Mouse (Mus musculus) forebrain, embryonic 13.5 days (tissue): ENCODE data around the gene Rbbp6. TPM values are rescaled to one million over a fixed set of nuclear protein-coding genes. Genes with fewer than 3 reads are reported as not detected.
A peak's percentile ranks its signal among the peaks of the same experiment; 100 is the strongest.

Source experiments
- ATAC-seq: fragments of 200-750 bp; cut with Nextera tagmentation; 2 replicates; pipeline ENCODE4 v1.8.0; 2017
- H3K27ac ChIP-seq: fragments of 300-500 bp; sonication (generic); 2 replicates; pipeline ENCODE4 v1.5.1; 2015; ENCODE audit warnings: inconsistent platforms, mild to moderate bottlenecking, moderate library complexity
- H3K27me3 ChIP-seq: fragments of 300-500 bp; sonication (generic); 2 replicates; pipeline ENCODE4 v1.6.1; 2015; ENCODE audit warnings: mild to moderate bottlenecking, inconsistent platforms
- H3K36me3 ChIP-seq: fragments of 300-500 bp; sonication (generic); 2 replicates; pipeline ENCODE4 v1.6.1; 2015; ENCODE audit warnings: mild to moderate bottlenecking, inconsistent platforms; ENCODE audit not compliant: poor library complexity, severe bottlenecking
- H3K4me1 ChIP-seq: fragments of 300-500 bp; sonication (generic); 2 replicates; pipeline ENCODE4 v1.6.1; 2015; ENCODE audit warnings: inconsistent platforms
- H3K4me2 ChIP-seq: fragments of 300-500 bp; sonication (generic); 2 replicates; pipeline ENCODE4 v1.6.1; 2015; ENCODE audit warnings: inconsistent platforms, mild to moderate bottlenecking, moderate library complexity
- H3K4me3 ChIP-seq: fragments of 300-500 bp; sonication (generic); 2 replicates; pipeline ENCODE4 v1.5.1; 2015; ENCODE audit warnings: mild to moderate bottlenecking, inconsistent platforms
- H3K9ac ChIP-seq: fragments of 300-500 bp; sonication (generic); 2 replicates; pipeline ENCODE4 v1.6.1; 2015; ENCODE audit warnings: mild to moderate bottlenecking, inconsistent platforms
- H3K9me3 ChIP-seq: fragments of 300-500 bp; sonication (generic); replicated peaks from 2 replicates; pipeline ENCODE4 v1.6.1; 2016; ENCODE audit warnings: inconsistent platforms
- WGBS: fragments of 180-500 bp; shearing (Covaris S2); methylation state at CpG from one replicate; pipeline ENCODE4 v1.1.7; 2015; 5-methylcytosine and 5-hydroxymethylcytosine counted together
- polyA plus RNA-seq: library from polyadenylated mRNA; unstranded; fragments of >200 nt; fragmentation: Nextera tagmentation; extraction: Ambion mirVana; gene quantifications from 2 replicates; pipeline ENCODE4 v1.2.1, GENCODE M21; 2015

Rbbp6 gene
- polyA plus RNA-seq, 1 experiment from 2014 or later: 33.8 TPM

DNA sequence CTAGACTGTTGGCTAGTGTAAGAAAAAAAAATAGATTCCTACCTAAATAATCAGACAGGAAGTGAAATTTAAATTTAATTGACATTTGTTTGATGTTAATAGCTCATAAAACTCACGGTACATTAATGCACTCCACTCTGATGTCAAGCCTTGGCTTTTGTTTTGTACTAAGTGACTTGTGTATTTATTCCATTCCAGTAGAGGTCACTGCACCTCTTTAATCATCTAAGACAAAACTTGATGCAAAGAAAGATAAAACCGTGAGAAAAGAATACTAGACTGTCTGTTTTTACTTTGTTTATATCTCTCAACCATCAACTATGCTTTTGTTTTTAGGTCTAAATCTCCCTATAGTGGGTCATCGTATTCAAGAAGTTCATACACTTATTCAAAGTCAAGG lies 32.7 kb downstream of the Rbbp6 start:
- H3K4me1 ChIP-seq: no peaks in the 10 kb centered on the region
- H3K27me3 ChIP-seq: no peaks in the 10 kb centered on the region
- H3K27ac ChIP-seq: no peak overlapping the region
- H3K9ac ChIP-seq: no peak overlapping the region
- no peak for ATAC-seq
- WGBS: 85% methylated on average over 3 of the region's 3 CpGs
- H3K9me3 ChIP-seq: no peaks in the 10 kb centered on the region
- no peak overlapping the region for H3K4me2 ChIP-seq
- H3K36me3 ChIP-seq: peaks cover 92% of the 10 kb centered on the region
- no peak overlapping the region for H3K4me3 ChIP-seq

DNA sequence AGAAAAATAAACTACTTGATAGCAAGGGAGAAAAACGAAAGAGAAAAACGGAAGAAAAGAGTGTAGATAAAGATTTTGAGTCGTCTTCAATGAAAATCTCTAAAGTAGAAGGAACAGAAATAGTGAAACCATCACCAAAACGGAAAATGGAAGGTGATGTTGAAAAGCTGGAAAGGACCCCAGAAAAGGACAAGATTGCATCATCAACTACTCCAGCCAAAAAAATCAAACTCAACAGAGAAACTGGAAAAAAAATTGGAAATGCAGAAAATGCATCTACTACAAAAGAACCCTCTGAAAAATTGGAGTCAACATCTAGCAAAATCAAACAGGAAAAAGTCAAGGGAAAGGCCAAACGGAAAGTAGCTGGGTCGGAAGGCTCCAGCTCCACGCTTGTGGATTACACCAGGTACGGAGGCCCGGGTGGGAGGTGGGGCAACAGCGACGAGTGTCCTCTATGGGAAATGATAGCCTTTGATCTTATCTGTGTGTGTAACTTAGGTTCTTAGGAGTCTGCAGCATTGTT lies 34.4 kb downstream of the Rbbp6 start:
- ATAC-seq: no peak
- no peak overlapping the region for H3K4me3 ChIP-seq
- no peak overlapping the region for H3K4me2 ChIP-seq
- H3K4me1 ChIP-seq: no peaks in the 10 kb centered on the region
- no peaks in the 10 kb centered on the region for H3K9me3 ChIP-seq
- peaks cover 94% of the 10 kb centered on the region for H3K36me3 ChIP-seq
- no peak overlapping the region for H3K9ac ChIP-seq
- no peaks in the 10 kb centered on the region for H3K27me3 ChIP-seq
- 92% methylated on average over 11 of the region's 11 CpGs for WGBS
- no peak overlapping the region for H3K27ac ChIP-seq

DNA sequence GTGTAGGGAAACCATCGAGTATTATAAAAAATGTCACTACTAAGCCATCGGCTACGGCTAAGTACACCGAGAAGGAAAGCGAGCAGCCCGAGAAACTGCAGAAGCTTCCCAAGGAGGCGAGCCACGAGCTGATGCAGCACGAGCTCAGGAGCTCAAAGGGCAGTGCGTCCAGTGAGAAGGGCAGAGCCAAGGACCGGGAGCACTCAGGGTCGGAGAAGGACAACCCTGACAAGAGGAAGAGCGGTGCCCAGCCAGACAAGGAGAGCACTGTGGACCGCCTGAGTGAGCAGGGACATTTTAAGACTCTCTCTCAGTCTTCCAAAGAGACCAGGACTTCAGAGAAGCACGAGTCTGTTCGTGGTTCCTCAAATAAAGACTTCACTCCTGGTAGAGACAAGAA lies 35.3 kb downstream of the Rbbp6 start:
- Histone ChIP-seq H3K27me3 (no peaks in the 10 kb centered on the region), H3K36me3 (peaks cover 90% of the 10 kb centered on the region), H3K9me3 (no peaks in the 10 kb centered on the region), H3K4me1 (no peaks in the 10 kb centered on the region), H3K9ac (no peak overlapping the region), H3K4me2 (no peak overlapping the region), H3K27ac (0 out of 2 replicates have a peak overlapping the region, but pooled peaks have one; percentile 54), H3K4me3 (no peak overlapping the region)
- 94% methylated on average over 16 of the region's 16 CpGs for WGBS
- no peak for ATAC-seq

DNA sequence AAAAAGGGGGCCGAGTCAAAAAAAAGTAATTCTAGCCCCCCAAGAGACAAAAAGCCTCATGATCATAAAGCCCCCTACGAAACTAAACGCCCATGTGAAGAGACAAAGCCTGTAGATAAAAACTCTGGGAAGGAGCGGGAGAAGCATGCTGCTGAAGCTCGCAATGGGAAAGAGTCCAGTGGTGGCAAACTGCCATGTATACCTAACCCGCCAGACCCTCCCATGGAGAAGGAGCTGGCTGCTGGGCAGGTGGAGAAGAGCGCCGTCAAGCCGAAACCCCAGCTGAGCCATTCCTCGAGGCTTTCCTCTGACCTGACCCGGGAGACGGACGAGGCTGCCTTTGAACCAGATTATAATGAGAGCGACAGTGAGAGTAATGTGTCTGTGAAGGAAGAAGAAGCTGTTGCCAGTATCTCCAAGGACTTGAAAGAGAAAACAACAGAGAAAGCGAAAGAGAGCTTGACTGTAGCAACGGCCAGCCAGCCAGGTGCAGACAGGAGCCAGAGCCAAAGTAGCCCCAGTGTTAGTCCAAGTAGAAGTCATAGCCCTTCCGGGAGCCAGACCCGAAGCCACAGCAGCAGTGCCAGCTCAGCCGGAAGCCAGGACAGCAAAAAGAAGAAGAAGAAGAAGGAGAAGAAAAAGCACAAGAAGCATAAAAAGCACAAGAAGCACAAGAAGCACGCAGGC lies 36.0 kb downstream of the Rbbp6 start:
- 79% methylated on average over 20 of the region's 20 CpGs for WGBS
- no peaks in the 10 kb centered on the region for H3K27me3 ChIP-seq
- H3K9me3 ChIP-seq: no peaks in the 10 kb centered on the region
- no peak overlapping the region for H3K9ac ChIP-seq
- H3K27ac ChIP-seq: 0 out of 2 replicates have a peak overlapping the region, but pooled peaks have one; percentile 6
- H3K4me2 ChIP-seq: no peak overlapping the region
- H3K4me3 ChIP-seq: no peak overlapping the region
- peaks cover 84% of the 10 kb centered on the region for H3K36me3 ChIP-seq
- no peak for ATAC-seq
- no peaks in the 10 kb centered on the region for H3K4me1 ChIP-seq

DNA sequence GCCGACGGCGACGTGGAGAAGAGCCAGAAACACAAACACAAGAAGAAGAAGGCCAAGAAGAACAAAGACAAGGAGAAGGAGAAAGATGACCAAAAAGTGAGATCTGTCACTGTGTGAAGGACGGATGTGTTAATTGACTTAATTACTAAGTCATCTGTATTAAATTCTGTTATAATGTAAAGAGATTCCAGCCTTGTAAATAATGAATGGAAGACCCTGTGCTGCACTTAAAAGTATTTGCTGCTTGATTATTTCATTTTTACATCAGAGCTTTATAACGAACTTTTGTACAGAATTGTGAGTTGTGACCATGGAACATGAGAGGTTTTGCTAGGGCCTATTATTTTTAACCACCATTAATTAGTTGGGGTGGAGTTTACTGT lies 36.5 kb downstream of the Rbbp6 start:
- H3K9ac ChIP-seq: no peak overlapping the region
- no peak overlapping the region for H3K27ac ChIP-seq
- H3K27me3 ChIP-seq: no peaks in the 10 kb centered on the region
- H3K36me3 ChIP-seq: peaks cover 79% of the 10 kb centered on the region
- no peak for ATAC-seq
- H3K9me3 ChIP-seq: no peaks in the 10 kb centered on the region
- H3K4me3 ChIP-seq: no peak overlapping the region
- WGBS: 84% methylated on average over 6 of the region's 6 CpGs
- no peaks in the 10 kb centered on the region for H3K4me1 ChIP-seq
- no peak overlapping the region for H3K4me2 ChIP-seq

DNA sequence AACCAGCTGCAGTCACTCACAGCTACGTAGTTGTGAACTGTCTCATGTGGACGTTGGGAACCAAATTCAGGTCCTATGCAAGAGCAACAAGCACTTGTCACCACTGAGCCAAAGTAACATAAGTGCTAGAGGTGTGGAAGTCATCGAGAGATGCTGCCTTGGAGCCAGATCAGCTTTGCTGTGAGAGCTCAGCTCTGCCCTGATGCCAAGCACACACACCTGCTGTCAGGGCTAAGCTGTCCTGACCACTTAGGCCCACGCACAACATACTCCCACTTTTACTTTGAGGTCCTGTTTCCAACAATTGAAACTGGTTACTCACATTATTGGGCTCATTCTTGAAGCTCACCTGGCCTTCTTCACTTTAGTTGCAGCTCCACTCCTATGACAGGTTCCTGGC lies 37.7 kb downstream of the Rbbp6 start:
- no peak for ATAC-seq
- WGBS: 90% methylated on average over 4 of the region's 4 CpGs
- peaks cover 71% of the 10 kb centered on the region for H3K36me3 ChIP-seq
- no peak overlapping the region for H3K27ac ChIP-seq
- H3K9me3 ChIP-seq: no peaks in the 10 kb centered on the region
- H3K4me3 ChIP-seq: no peak overlapping the region
- no peak overlapping the region for H3K9ac ChIP-seq
- H3K4me2 ChIP-seq: no peak overlapping the region
- no peaks in the 10 kb centered on the region for H3K4me1 ChIP-seq
- H3K27me3 ChIP-seq: no peaks in the 10 kb centered on the region

DNA sequence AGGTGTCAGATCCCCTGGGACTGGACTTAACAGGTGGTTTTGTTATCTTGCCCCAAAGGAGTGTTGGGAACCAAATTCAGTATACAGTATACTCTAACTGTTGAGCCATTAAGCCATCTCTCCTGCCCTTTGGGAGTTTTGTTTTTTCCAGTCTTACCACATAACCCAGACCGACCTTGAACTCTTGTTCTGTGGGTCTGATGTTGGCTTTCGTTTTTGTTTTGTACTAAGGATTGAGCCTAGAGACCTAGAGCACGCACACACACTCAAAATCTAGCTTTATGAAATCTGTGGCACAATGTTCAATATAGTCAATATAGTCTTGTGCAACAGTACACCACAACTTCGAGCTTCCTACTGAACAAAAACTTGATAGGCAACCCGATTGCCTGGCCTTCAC lies 39.0 kb downstream of the Rbbp6 start:
- no peak overlapping the region for H3K4me3 ChIP-seq
- 94% methylated on average over 5 of the region's 5 CpGs for WGBS
- no peaks in the 10 kb centered on the region for H3K9me3 ChIP-seq
- peaks cover 58% of the 10 kb centered on the region for H3K36me3 ChIP-seq
- no peaks in the 10 kb centered on the region for H3K4me1 ChIP-seq
- H3K9ac ChIP-seq: no peak overlapping the region
- H3K27ac ChIP-seq: no peak overlapping the region
- no peak for ATAC-seq
- H3K4me2 ChIP-seq: no peak overlapping the region
- H3K27me3 ChIP-seq: no peaks in the 10 kb centered on the region

DNA sequence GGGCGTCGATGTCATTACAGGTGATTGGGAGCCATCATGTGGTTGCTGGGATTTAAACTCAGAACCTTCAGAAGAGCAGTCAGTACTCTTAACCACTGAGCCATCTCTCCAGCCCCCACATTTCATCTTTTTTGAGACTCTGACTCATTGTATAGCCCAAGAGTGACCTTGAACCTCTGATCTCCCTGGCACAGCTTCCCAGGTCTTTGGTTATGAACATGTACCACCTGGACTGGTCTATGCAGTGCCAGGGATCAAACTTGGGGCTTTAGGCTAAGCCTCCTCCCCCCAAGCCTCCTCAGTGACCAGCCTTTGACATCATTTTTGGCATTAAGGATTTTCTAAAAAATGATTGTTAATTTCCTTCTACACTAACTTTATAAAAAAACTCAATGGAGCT lies 40.8 kb downstream of the Rbbp6 start:
- H3K36me3 ChIP-seq: peaks cover 41% of the 10 kb centered on the region
- no peaks in the 10 kb centered on the region for H3K27me3 ChIP-seq
- no peak overlapping the region for H3K4me3 ChIP-seq
- 69% methylated on average over 2 of the region's 2 CpGs for WGBS
- no peak overlapping the region for H3K4me2 ChIP-seq
- no peak for ATAC-seq
- no peaks in the 10 kb centered on the region for H3K4me1 ChIP-seq
- H3K9ac ChIP-seq: no peak overlapping the region
- no peak overlapping the region for H3K27ac ChIP-seq
- no peaks in the 10 kb centered on the region for H3K9me3 ChIP-seq

DNA sequence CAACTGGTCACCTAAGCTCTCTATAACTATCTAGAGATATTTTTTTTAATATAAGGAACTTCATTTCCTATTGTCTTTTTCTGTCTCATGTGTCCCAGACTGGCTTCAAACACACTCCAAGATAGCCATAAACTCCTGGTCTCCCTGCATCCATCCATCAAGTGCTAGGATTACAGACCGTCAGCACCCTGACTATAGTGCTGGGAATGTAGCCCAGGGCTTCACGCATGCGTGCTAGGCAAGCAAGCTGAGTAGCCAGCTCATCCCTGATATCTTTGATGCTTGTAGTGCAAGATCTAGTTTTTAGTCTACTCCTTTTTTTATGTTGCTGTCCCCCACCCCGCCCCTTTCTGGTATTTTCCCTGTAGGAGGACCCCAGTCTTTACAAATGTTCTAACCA lies 42.3 kb downstream of the Rbbp6 start:
- H3K4me2 ChIP-seq: no peak overlapping the region
- H3K36me3 ChIP-seq: peaks cover 27% of the 10 kb centered on the region
- no peak overlapping the region for H3K27ac ChIP-seq
- no peaks in the 10 kb centered on the region for H3K4me1 ChIP-seq
- H3K9ac ChIP-seq: no peak overlapping the region
- WGBS: 83% methylated on average over 4 of the region's 4 CpGs
- no peaks in the 10 kb centered on the region for H3K9me3 ChIP-seq
- no peak for ATAC-seq
- no peaks in the 10 kb centered on the region for H3K27me3 ChIP-seq
- H3K4me3 ChIP-seq: no peak overlapping the region

DNA sequence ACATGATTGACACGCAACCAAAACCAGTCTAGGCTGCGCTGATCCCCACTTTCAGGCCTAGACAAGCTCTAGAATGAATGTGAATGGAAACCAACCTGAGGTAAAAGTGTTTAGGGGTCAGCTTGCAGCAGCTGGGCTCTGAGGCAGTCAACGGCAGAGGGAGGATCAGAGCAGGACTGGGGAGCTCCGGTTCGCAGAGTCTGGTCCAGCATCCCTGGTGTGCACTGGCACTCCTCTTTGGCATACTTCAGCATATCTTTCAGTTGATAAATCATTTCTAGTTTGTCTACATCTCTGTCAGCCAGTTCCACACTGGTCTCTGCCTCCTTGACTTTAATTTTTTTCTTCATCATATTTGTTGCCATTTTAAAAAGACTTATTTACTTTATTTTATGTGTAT lies 48.0 kb downstream of the Rbbp6 start:
- no peaks in the 10 kb centered on the region for H3K4me1 ChIP-seq
- 88% methylated on average over 5 of the region's 5 CpGs for WGBS
- no peaks in the 10 kb centered on the region for H3K27me3 ChIP-seq
- no peaks in the 10 kb centered on the region for H3K9me3 ChIP-seq
- no peak overlapping the region for H3K4me2 ChIP-seq
- ATAC-seq: no peak
- no peak overlapping the region for H3K4me3 ChIP-seq
- H3K9ac ChIP-seq: no peak overlapping the region
- no peaks in the 10 kb centered on the region for H3K36me3 ChIP-seq
- H3K27ac ChIP-seq: no peak overlapping the region

DNA sequence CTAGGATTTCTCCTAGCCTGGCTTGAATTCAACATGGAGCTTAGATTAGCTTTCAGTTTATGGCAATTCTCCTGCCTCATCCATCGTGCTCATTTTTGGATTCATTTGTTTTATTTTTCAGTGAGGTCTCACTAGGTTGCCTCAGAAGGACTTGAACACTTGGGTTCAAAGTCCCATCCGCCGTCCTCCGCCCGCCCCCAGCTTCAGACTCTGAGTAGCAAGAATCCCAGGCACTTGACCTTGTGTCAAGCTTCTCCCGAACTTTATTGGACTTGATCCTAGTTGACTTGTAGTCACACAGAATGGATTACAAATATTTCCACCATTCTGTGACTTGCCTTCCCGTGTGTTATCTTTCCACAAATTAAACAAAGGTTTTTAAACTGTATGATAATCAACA lies 49.2 kb downstream of the Rbbp6 start:
- H3K36me3 ChIP-seq: no peaks in the 10 kb centered on the region
- H3K9ac ChIP-seq: no peak overlapping the region
- no peaks in the 10 kb centered on the region for H3K4me1 ChIP-seq
- no peaks in the 10 kb centered on the region for H3K27me3 ChIP-seq
- no peak overlapping the region for H3K27ac ChIP-seq
- H3K4me2 ChIP-seq: no peak overlapping the region
- H3K9me3 ChIP-seq: no peaks in the 10 kb centered on the region
- no peak for ATAC-seq
- no peak overlapping the region for H3K4me3 ChIP-seq
- 89% methylated on average over 7 of the region's 7 CpGs for WGBS

DNA sequence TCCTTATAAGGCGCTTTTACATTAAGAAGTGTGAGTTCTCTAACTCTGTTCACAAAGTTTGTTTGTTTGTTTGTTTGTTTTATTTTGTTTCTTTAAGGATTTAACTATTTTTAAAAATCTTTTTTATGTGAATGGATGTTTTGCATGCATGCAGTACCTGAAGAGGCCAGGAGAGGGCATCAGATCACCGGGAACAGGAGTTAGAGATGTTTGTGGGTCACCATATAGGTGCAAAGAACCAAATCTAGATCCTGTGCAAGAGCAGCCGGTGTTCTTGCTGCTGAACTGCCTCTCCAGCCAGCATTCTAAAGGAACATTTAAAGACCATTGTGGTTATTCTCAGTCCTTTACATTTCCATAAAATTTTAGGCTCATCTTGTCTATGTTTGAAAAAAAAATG lies 52.1 kb downstream of the Rbbp6 start:
- WGBS: 27% methylated on average over 3 of the region's 3 CpGs
- H3K27ac ChIP-seq: no peak overlapping the region
- no peaks in the 10 kb centered on the region for H3K4me1 ChIP-seq
- H3K9ac ChIP-seq: no peak overlapping the region
- no peak overlapping the region for H3K4me3 ChIP-seq
- H3K9me3 ChIP-seq: no peaks in the 10 kb centered on the region
- H3K36me3 ChIP-seq: no peaks in the 10 kb centered on the region
- no peaks in the 10 kb centered on the region for H3K27me3 ChIP-seq
- ATAC-seq: no peak
- no peak overlapping the region for H3K4me2 ChIP-seq

DNA sequence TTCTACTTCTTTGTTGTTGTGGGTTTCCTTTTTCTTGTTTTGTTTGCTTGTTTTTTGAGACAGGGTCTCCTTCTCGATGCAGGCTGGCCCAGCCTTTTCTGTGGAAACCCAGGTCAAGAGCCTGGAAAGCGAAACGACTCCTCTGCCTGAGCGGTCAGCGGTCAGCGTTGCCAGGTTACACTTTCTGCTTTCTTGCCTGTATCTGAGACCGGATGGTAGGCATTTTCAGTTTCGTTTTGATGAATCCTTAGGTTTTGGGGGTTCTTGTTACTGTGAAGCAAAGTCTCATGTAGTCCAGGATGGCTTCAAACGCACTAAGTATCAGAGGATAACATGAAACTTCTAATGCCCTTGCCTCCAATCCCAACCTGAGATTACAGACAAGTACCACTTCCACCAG lies 59.6 kb downstream of the Rbbp6 start:
- no peak for ATAC-seq
- H3K4me1 ChIP-seq: peaks cover 5% of the 10 kb centered on the region
- H3K27me3 ChIP-seq: no peaks in the 10 kb centered on the region
- no peak overlapping the region for H3K4me2 ChIP-seq
- 65% methylated on average over 9 of the region's 9 CpGs for WGBS
- H3K9me3 ChIP-seq: no peaks in the 10 kb centered on the region
- no peak overlapping the region for H3K9ac ChIP-seq
- no peak overlapping the region for H3K27ac ChIP-seq
- no peak overlapping the region for H3K4me3 ChIP-seq
- no peaks in the 10 kb centered on the region for H3K36me3 ChIP-seq
